Mouse (Mus musculus): Measurements from ENCODE around the gene Apoa5.
A peak's percentile ranks its signal among the peaks of the same experiment; 100 is the strongest.

- TF ChIP-seq CTCF (IDR thresholded peaks at IDR 0.05; ENCODE audit: extremely low read depth, insufficient read depth, insufficient read length, insufficient replicate concordance) (peak; percentile 43; the same call in 1 of the 2 replicates), POLR2A (IDR thresholded peaks at IDR 0.05; ENCODE audit: low read depth, low read length) (no peak)
These were observed 38.6 kb upstream of the Apoa5 start for GRCm38 (mm10) chr9:46229573-46230449.
